Mouse (Mus musculus): Measurements from ENCODE around the gene Celf1.
"Not testable (repeated sequence)": the region's sequence is repeated elsewhere in the genome, so short reads cannot be mapped to it uniquely, and the experiment has no call there.

Celf1 gene

DNA sequence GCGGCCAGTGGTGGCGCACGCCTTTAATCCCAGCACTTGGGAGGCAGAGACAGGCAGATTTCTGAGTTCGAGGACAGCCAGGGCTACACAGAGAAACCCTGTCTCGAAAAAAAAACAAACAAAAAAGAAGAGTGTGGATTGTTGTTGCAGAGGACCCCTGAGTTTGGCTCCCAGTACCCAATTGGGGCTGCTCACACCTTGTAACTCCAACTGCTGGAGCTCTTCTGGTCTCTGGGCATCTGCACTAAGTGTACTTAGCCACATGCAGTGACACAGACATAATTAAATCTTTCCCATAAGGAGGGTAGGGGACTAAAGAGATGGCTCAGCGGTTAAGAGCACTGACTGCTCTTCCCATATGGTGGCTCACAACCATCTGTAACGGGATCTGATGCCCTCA, 82.1 kb downstream of the Celf1 start:
- not testable (repeated sequence) for ATAC-seq (ENCODE audit: low TSS enrichment)

GRCm38 (mm10) chr2:91023131-91023530, 82.9 kb downstream of the Celf1 start:
- ATAC-seq (ENCODE audit: low TSS enrichment): no peak

DNA sequence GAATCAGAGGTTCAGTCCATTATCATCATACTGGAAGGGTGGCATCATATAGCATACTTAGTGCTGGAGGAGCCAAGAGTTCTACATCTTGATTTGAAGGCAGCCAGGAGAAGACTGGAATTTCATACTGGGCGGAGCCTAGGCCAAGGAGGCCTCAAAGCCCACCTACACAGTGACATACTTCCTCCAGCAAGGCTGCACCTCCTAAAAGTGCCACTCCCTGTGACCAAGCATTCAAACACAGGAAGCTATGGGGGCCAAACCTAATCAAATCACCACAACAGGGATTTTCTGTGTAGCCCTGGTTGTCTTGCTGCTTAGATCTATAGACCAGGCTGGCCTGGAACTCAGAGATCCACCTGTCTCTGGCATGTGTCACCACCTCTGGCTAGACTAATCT, 83.8 kb downstream of the Celf1 start:
- no peak for ATAC-seq (ENCODE audit: low TSS enrichment)

- peak; percentile 85 for ATAC-seq (ENCODE audit: low TSS enrichment)
Measured at GRCm38 (mm10) chr2:91025081-91025516, 84.9 kb downstream of the Celf1 start.

GRCm38 (mm10) chr2:91026491-91026890, 86.3 kb downstream of the Celf1 start:
- no peak for ATAC-seq (ENCODE audit: low TSS enrichment)

DNA sequence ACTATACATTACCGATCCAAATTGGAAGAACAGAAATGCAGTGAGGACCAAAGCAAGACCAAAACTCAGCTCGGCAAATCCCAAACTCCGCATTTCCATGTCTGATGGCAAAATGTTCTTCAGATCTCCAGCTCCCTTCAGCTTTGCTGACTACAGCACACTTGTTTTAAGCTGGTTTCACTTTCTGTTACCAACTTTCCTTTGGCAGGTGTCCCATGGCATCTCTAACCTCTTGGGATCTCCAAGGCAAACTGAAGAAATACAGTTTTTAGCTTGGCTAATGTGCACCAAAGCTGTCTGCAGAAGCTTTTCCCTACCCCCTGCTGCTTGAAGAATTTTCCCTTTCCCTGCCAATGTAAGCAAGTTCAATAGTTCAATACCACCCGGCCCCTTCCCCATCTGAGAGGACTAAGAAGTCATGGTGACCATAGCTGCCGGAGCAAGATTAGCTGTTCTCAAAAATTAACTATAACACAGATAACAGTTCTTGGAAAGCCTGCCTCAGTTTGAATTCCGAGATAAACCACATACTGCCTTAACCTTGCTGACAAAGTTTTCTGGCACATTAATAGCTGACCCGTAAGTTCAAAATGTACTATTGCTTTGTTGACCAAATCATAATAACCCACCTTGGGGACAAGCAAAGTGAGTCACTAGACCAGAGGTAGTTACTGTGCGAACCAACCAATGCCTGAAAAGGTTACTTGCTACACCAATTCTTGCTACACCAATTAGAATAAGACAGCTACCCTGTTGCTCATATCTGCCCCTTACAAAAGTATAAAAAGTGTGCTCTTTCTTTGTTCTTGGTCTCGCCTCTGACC, 87.4 kb downstream of the Celf1 start:
- ATAC-seq (ENCODE audit: low TSS enrichment): no peak

GRCm38 (mm10) chr2:91031216-91031615, 91.0 kb downstream of the Celf1 start:
- no peak for ATAC-seq (ENCODE audit: low TSS enrichment)

- ATAC-seq (ENCODE audit: low TSS enrichment): no peak
Measured at GRCm38 (mm10) chr2:91033000-91033399, 92.8 kb downstream of the Celf1 start.

DNA sequence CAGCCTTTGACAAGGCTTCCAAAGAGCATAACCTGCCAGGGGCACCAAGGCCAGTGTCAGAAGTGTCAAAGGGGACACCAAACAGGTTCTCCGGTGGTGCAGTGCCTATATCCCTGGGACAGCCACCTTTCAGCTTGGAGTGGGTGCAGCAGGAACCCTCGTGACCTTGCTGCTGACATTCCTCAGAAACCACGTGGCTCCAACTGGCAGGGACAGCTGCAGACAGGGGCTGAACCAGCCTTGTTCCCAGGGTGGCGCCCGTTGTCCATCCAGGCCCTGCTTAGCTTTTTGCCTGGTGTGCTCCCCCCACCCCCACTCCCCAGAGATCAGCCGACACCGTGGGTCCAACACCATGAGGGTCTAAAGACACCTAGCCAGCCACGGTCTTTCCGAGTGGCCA, 95.2 kb downstream of the Celf1 start, which contains the start of gene Rapsn:
Gene Rapsn (plus strand): TSS at position 236 of the 400 bp plus-strand sequence.
- ATAC-seq (ENCODE audit: low TSS enrichment): no peak

GRCm38 (mm10) chr2:91041786-91042185, 101.6 kb downstream of the Celf1 start:
- no peak for ATAC-seq (ENCODE audit: low TSS enrichment)

DNA sequence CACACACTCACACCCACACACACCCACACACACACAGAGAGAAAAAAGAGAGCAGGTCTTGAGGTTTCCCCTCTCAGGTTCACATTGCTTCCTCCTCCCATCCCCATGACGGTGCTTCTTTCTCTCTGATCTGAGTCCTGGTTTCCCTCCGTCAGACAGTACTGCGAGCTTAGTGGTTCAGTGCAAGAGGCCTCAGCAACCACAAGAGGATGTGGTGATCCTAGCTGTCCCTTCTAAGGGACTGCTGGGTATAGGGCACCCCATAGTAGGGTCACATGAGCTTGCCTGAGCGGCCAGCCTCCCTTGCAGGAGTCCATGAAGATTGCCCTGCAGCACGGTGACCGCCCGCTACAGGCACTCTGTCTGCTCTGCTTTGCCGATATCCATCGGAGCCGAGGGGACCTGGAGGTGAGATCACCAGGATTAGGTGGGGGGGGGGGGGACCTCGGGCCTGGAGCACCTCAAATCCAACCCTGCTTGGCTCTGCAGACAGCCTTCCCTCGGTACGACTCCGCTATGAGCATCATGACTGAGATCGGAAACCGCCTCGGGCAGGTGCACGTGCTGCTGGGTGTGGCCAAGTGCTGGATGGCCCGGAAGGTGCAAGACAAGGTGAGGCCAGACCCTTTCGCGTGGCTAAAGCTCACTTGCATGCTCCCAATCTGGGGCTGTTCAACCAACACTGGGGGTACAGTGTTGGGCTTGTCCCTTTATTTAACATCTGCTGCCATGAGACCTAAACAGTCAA, 102.6 kb downstream of the Celf1 start:
- no peak for ATAC-seq (ENCODE audit: low TSS enrichment)

DNA sequence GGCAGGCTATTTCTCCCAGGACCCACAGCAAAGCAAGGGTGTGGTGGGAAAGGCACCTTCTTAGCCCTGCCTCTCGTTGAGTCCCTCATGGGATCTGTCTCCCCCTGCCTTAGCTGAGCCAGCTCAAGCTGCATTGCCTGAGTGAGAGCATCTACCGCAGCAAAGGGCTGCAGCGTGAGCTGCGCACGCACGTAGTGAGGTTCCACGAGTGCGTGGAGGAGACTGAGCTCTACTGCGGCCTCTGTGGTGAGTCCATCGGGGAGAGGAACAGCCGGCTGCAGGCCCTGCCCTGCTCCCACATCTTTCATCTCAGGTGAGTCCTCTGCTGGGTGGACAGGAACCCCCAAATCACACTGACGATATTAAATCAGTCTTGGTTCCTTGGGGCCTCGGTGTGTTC, 104.5 kb downstream of the Celf1 start:
- no peak for ATAC-seq (ENCODE audit: low TSS enrichment)

GRCm38 (mm10) chr2:91045805-91046204, 105.6 kb downstream of the Celf1 start:
- ATAC-seq (ENCODE audit: low TSS enrichment): not testable (repeated sequence)

GRCm38 (mm10) chr2:91047359-91047758, 107.2 kb downstream of the Celf1 start:
- ATAC-seq (ENCODE audit: low TSS enrichment): no peak

DNA sequence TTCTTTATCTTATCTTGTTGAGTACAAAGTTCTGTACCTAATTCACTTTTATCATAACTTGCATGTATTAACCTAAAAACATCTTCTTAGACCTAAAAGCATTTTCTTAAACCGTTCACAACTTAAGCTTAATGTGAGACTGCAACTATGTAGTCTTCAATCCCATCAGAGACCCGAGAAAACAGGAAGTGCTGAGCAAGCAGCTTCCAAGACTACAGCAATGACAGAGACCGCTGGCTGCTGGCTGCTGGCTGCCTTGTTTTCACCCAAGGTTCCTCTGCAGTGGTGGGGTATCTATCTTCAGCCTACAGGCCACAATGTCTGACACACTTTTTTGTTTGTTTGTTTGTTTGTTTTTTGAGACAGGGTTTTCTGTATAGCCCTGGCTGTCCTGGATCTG, 111.7 kb downstream of the Celf1 start:
- ATAC-seq (ENCODE audit: low TSS enrichment): no peak

GRCm38 (mm10) chr2:91052752-91053151, 112.6 kb downstream of the Celf1 start:
- ATAC-seq (ENCODE audit: low TSS enrichment): no peak

DNA sequence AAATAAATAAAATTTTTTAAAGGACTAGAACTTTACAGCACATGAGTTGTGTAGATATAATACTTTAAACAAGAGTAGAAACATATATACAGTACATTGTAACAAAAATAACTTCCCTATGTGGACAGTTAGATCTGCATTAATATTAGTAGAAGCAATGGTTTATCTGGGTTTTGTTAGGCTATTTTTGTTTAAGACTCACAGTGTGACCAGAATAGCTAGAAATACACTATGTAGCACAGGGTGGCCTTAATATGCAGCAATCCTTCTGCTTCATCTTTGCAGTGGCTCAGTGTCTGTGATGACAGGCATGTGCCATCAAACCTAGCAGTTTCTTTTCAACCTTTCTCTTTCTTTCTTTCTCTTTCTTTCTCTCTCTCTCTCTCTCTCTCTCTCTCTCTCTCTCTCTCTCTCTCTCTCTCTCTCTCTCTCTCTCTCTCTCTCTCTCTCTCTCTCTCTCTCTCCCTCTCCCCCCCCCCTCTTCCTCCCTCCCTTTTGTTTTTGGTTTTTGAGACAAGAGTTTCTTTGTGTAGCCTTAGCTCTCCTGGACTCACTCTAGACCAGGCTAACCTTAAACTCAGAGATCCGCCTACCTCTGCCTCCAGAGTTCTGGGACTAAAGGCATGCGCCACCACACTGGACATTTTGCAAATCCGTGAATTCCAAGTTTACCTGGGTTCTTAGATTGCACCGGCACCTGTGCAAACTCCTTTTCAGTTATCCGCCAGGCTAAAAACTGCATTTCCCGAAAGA, 113.2 kb downstream of the Celf1 start:
- peak; percentile 8; the same call in 1 of the 2 replicates for ATAC-seq (ENCODE audit: low TSS enrichment)

- peak; percentile 97 for ATAC-seq (ENCODE audit: low TSS enrichment)
Measured at GRCm38 (mm10) chr2:91053934-91054382, 113.8 kb downstream of the Celf1 start, which contains the start of gene Psmc3. TSS of gene Psmc3 (plus strand) at chr2:91054009.

DNA sequence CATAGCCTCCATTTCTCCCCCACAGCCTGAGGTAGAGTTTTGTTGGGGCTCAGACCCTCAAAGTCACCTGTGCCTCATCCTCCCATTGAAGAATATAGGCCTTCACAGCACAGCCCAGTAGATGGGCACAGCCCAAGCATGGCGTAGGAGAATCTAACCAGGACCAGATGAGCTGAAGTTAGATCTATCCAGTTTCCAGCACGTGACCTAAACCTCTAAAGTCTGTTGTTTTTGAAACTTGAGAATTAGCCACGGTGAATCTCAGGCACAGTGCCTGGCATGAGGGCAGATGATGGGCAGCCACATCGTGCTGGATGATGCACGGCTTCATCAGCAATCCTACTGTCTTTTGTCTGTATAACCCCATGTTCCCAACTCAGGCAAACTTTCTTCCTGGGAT, 118.3 kb downstream of the Celf1 start:
- ATAC-seq (ENCODE audit: low TSS enrichment): no peak

DNA sequence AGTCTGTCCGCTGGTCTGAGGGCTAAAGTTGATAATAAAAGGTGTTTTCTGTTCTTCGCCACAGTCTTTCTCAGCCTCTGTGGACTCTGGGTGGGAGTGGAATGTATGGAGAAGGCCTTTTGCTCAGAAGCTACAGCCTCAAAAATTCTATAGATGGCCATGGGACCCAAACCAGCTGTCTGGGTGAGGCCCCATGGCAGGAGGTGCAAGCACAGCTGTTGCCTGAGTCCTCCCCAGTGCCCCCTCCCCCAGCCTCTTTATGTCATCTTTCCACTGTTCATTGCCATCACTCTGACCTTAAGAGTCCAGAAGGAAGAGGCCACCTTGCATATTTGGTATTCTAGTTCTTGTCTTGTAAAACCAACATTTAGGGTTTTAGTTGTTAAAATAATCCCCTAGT, 119.2 kb downstream of the Celf1 start:
- ATAC-seq (ENCODE audit: low TSS enrichment): no peak

DNA sequence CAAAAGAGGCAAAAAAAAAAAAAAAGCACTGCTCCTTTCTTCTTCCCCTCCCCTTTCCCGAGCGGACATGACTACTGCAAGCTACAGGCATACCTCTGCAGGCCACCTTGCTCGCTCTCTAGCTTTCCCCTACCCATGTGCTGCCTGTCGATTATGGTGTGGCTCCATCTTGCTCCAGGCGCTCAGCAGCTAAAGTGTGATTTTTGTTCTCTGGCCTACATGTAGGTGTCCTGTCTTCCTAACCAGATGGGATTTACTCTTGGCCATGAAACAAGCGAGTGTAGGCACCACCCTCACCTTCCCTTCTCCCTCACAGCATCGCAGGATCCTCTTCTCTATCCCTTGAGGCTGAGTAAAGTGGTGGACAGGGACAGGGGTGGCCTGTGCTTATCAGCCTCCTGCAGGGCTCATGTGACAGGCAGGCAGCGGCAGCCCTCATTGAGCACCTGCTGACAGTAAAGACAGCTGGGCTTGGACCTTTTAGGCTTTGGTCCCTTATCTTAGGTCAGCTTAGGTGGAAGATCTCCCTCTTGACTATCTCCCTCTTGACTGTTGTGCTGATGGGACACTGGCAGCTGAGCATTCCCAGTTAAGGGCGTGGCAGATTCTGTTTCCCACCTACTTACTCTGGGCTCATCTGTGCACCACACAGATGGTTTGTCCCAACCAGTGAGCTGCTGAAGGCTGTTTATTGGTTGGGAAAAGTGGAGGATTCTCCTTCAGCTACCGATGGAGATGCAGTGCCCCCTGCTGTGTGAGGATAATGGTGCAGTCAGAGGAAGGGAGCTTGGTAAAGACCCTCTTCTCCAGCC, 120.6 kb downstream of the Celf1 start:
- ATAC-seq (ENCODE audit: low TSS enrichment): peak; percentile 79
